Mouse (Mus musculus): ENCODE results near the gene Dock1. TPM values are rescaled to one million over a fixed set of nuclear protein-coding genes. Genes with fewer than 3 reads are reported as not detected.

Gene Dock1
- polyA plus RNA-seq, 1 experiment: not detected

- no peak overlapping the region for H3K27ac ChIP-seq (ENCODE audit: insufficient read depth, low read depth, low read length)
- 98% methylated on average over 3 of the region's 3 CpGs for WGBS
- H3K4me1 ChIP-seq (ENCODE audit: control insufficient read depth, insufficient read depth, low read length): peaks cover 6% of the 10 kb centered on the region; the same call in 1 of the 2 replicates
- no peak overlapping the region for H3K4me3 ChIP-seq (ENCODE audit: insufficient read depth, low read depth, low read length)
- TF ChIP-seq CTCF (IDR thresholded peaks at IDR 0.05; ENCODE audit: insufficient read depth, low read depth, low read length) (no peak), POLR2A (IDR thresholded peaks at IDR 0.05; ENCODE audit: insufficient read depth, low read depth, low read length) (no peak)
Measured at GRCm38 (mm10) chr7:134779761-134780160, 109.3 kb downstream of the Dock1 start.

- Histone ChIP-seq H3K27ac (ENCODE audit: insufficient read depth, low read depth, low read length) (no peak overlapping the region), H3K4me3 (ENCODE audit: insufficient read depth, low read depth, low read length) (no peak overlapping the region), H3K4me1 (ENCODE audit: control insufficient read depth, insufficient read depth, low read length) (no peaks in the 10 kb centered on the region)
- 99% methylated on average over 4 of the region's 4 CpGs for WGBS
- TF ChIP-seq POLR2A (IDR thresholded peaks at IDR 0.05; ENCODE audit: insufficient read depth, low read depth, low read length): no peak
- TF ChIP-seq CTCF (IDR thresholded peaks at IDR 0.05; ENCODE audit: insufficient read depth, low read depth, low read length): no peak
Measured at GRCm38 (mm10) chr7:134787110-134787509, 116.7 kb downstream of the Dock1 start.

- no peak for TF ChIP-seq POLR2A (IDR thresholded peaks at IDR 0.05; ENCODE audit: insufficient read depth, low read depth, low read length)
- TF ChIP-seq CTCF (IDR thresholded peaks at IDR 0.05; ENCODE audit: insufficient read depth, low read depth, low read length): no peak
- H3K27ac ChIP-seq (ENCODE audit: insufficient read depth, low read depth, low read length): no peak overlapping the region
- WGBS: 95% methylated on average over 3 of the region's 3 CpGs
- 0 out of 2 replicates have a peak, but pooled peaks cover 2% of the 10 kb centered on the region for H3K4me1 ChIP-seq (ENCODE audit: control insufficient read depth, insufficient read depth, low read length)
- no peak overlapping the region for H3K4me3 ChIP-seq (ENCODE audit: insufficient read depth, low read depth, low read length)
Measured at GRCm38 (mm10) chr7:134794889-134795288, 124.4 kb downstream of the Dock1 start.

GRCm38 (mm10) chr7:134800079-134800478 is 129.6 kb downstream of the Dock1 start:
- no peak for TF ChIP-seq POLR2A (IDR thresholded peaks at IDR 0.05; ENCODE audit: insufficient read depth, low read depth, low read length)
- TF ChIP-seq CTCF (IDR thresholded peaks at IDR 0.05; ENCODE audit: insufficient read depth, low read depth, low read length): no peak

GRCm38 (mm10) chr7:134804422-134804821 is 134.0 kb downstream of the Dock1 start:
- Histone ChIP-seq H3K4me3 (ENCODE audit: insufficient read depth, low read depth, low read length) (no peak overlapping the region), H3K27ac (ENCODE audit: insufficient read depth, low read depth, low read length) (no peak overlapping the region), H3K4me1 (ENCODE audit: control insufficient read depth, insufficient read depth, low read length) (peaks cover 10% of the 10 kb centered on the region)
- WGBS: 94% methylated on average over 4 of the region's 4 CpGs
- TF ChIP-seq POLR2A (IDR thresholded peaks at IDR 0.05; ENCODE audit: insufficient read depth, low read depth, low read length): no peak
- TF ChIP-seq CTCF (IDR thresholded peaks at IDR 0.05; ENCODE audit: insufficient read depth, low read depth, low read length): no peak

More at GRCm38 (mm10) chr7:134800079-134800478, 129.6 kb downstream of the Dock1 start:
- WGBS: 25% methylated on average over 4 of the region's 4 CpGs
- 0 out of 2 replicates have a peak, but pooled peaks cover 4% of the 10 kb centered on the region for H3K4me1 ChIP-seq (ENCODE audit: control insufficient read depth, insufficient read depth, low read length)
- no peak overlapping the region for H3K4me3 ChIP-seq (ENCODE audit: insufficient read depth, low read depth, low read length)
- H3K27ac ChIP-seq (ENCODE audit: insufficient read depth, low read depth, low read length): no peak overlapping the region

- H3K4me1 ChIP-seq (ENCODE audit: control insufficient read depth, insufficient read depth, low read length): peaks cover 6% of the 10 kb centered on the region
- H3K4me3 ChIP-seq (ENCODE audit: insufficient read depth, low read depth, low read length): no peak overlapping the region
- H3K27ac ChIP-seq (ENCODE audit: insufficient read depth, low read depth, low read length): no peak overlapping the region
- 85% methylated on average over 6 of the region's 6 CpGs for WGBS
- TF ChIP-seq CTCF (IDR thresholded peaks at IDR 0.05; ENCODE audit: insufficient read depth, low read depth, low read length): no peak
- no peak for TF ChIP-seq POLR2A (IDR thresholded peaks at IDR 0.05; ENCODE audit: insufficient read depth, low read depth, low read length)
Measured at GRCm38 (mm10) chr7:134806799-134807198, 136.3 kb downstream of the Dock1 start.

GRCm38 (mm10) chr7:134808406-134808805 is 138.0 kb downstream of the Dock1 start:
- Histone ChIP-seq H3K27ac (ENCODE audit: insufficient read depth, low read depth, low read length) (no peak overlapping the region), H3K4me3 (ENCODE audit: insufficient read depth, low read depth, low read length) (no peak overlapping the region), H3K4me1 (ENCODE audit: control insufficient read depth, insufficient read depth, low read length) (peaks cover 6% of the 10 kb centered on the region)
- TF ChIP-seq CTCF (IDR thresholded peaks at IDR 0.05; ENCODE audit: insufficient read depth, low read depth, low read length) (no peak), POLR2A (IDR thresholded peaks at IDR 0.05; ENCODE audit: insufficient read depth, low read depth, low read length) (no peak)
- WGBS: 93% methylated on average over 2 of the region's 2 CpGs

- no peak for TF ChIP-seq CTCF (IDR thresholded peaks at IDR 0.05; ENCODE audit: insufficient read depth, low read depth, low read length)
- Histone ChIP-seq H3K27ac (ENCODE audit: insufficient read depth, low read depth, low read length) (no peak overlapping the region), H3K4me1 (ENCODE audit: control insufficient read depth, insufficient read depth, low read length) (peaks cover 6% of the 10 kb centered on the region), H3K4me3 (ENCODE audit: insufficient read depth, low read depth, low read length) (no peak overlapping the region)
- WGBS: 90% methylated on average over 6 of the region's 6 CpGs
Measured at GRCm38 (mm10) chr7:134809241-134809975, 139.0 kb downstream of the Dock1 start.

- WGBS: 98% methylated on average over 5 of the region's 5 CpGs
- no peak overlapping the region for H3K27ac ChIP-seq (ENCODE audit: insufficient read depth, low read depth, low read length)
- H3K4me3 ChIP-seq (ENCODE audit: insufficient read depth, low read depth, low read length): no peak overlapping the region
- no peak for TF ChIP-seq CTCF (IDR thresholded peaks at IDR 0.05; ENCODE audit: insufficient read depth, low read depth, low read length)
- no peak for TF ChIP-seq POLR2A (IDR thresholded peaks at IDR 0.05; ENCODE audit: insufficient read depth, low read depth, low read length)
- H3K4me1 ChIP-seq (ENCODE audit: control insufficient read depth, insufficient read depth, low read length): no peaks in the 10 kb centered on the region
Measured at GRCm38 (mm10) chr7:134818471-134818870, 148.0 kb downstream of the Dock1 start.
